Mouse (Mus musculus) heart, postnatal 0 days (tissue): Measurements from ENCODE around the gene Ugt3a2.

Experiments
- CTCF ChIP-seq: IDR thresholded peaks from 2 replicates; pipeline ENCODE4 v1.5.1; 2016; ENCODE audit warnings: antibody characterized with exemption, control low read depth, low read depth
- EP300 ChIP-seq: IDR thresholded peaks from 2 replicates; pipeline ENCODE4 v1.6.1; 2016; ENCODE audit warnings: antibody characterized with exemption, low read depth

DNA sequence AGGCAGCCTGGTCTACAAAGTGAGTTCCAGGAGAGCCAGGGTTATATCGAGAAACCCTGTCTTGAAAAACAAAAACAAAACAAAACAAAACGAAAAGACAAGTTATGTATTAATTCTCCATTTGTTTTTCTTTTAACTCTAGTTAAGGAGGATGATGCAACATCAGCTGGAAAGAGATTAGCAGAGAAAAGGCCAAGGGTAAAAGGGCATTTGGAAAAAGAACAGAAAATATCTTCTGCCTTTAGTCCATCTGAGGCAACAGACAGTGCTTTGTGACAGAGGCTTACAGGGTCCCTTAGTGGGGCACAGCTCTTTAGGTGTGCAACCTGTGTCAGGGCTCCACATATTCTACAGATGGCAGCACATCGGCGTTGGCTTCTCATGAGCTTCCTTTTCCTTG is at the start of gene Ugt3a2:
- TF ChIP-seq CTCF (no peak), EP300 (no peak)
